Mouse (Mus musculus): ENCODE results near the gene Gm10985.

Gene Gm10985

GRCm38 (mm10) chr3:53844786-53845185, at the start of gene Gm10985:
TSS of gene Gm10985 (plus strand) at chr3:53845086.
- DNase-seq (ENCODE audit: low spot score) = no peak

DNA sequence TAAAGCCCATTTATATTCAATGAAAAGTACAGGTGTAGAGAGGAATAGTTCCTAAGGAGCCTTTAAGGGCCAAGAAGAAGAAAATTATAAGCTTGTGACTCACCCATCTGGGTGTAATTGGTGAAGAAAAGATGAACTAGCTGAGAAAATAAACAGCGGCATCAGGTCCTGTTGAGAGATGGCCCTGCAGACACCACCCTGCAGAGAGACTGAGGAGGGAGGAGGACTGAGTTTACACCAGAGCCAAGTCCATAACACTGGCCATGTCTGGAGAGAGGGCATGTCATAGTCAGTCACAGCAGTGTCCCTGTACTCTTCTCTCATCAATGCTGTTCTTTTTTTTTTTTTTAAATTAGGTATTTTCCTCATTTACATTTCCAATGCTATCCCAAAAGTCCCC, 48.0 kb upstream of the Gm10985 start:
- no peak for DNase-seq (ENCODE audit: low spot score)

GRCm38 (mm10) chr3:53799671-53800070, 45.2 kb upstream of the Gm10985 start:
- no peak for DNase-seq (ENCODE audit: low spot score)

GRCm38 (mm10) chr3:53813421-53813977, 31.4 kb upstream of the Gm10985 start:
- DNase-seq (ENCODE audit: low spot score) = peak; percentile 12

GRCm38 (mm10) chr3:53834238-53834637, 10.6 kb upstream of the Gm10985 start:
- no peak for DNase-seq (ENCODE audit: low spot score)

GRCm38 (mm10) chr3:53846206-53846928, 1.5 kb downstream of the Gm10985 start:
- no peak for DNase-seq (ENCODE audit: low spot score)

GRCm38 (mm10) chr3:53847726-53848125, 2.8 kb downstream of the Gm10985 start:
- no peak for DNase-seq (ENCODE audit: low spot score)

DNA sequence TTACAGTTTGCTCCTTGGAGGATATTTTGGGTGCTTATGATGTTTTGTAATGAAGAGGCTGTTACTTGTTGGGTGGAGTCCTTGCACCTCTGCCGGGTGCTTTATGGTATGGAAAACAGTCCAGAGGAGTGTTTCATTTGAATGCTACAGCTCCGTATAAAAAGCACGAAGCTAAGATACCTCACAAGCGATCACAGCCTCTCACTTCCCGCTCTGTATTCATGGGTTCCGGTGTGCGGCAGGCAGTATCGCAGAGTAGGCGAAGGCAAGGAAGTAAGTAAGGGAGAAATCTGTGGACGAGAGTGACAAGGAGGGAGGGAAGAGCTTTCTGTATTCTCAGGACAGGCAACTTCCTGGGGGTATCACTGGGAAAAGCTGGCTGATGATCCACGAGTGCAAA, 3.4 kb downstream of the Gm10985 start:
- DNase-seq (ENCODE audit: low spot score) = no peak

DNA sequence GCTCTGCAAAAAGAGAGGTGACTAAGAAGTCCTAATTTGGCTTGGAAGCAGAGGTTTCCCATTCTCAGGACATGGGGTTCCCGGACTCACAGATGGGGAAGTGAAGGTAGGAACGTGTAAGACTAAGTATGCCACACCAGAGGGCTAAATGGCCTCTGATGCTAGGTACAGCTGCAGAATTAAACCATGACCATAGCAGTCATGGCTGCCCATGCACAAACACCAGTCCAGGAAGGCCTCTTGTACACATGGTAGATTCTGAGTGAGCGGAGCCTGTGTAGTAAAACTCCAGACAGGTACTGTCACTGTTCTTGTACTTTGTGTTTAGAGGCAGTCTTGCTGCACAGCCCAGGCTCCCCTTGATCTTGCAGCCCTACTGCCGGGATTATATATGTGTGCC, 9.4 kb downstream of the Gm10985 start:
- DNase-seq (ENCODE audit: low spot score) = no peak

DNA sequence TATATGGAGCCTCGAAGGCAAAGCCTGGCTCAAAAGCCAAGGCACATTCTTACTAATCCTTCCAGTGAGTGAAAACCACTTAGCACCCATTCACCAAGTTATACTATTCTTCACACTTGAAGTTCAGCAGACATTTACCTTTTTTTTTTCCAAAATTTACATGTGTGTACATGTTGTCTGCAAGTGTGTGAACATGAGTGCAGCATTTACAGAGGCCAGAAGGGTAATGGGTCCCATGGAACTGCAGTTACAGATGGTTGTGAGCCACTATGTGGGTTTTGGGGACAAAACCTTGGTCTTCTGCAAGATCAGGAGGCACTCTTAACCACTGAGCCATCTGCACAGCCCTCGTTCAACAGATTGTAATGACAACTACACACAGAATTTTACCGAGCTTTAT, 9.9 kb downstream of the Gm10985 start:
- DNase-seq (ENCODE audit: low spot score) = no peak

- DNase-seq (ENCODE audit: low spot score) = peak; percentile 98
Measured at GRCm38 (mm10) chr3:53863383-53864220, 18.7 kb downstream of the Gm10985 start, which contains the start of gene Ufm1. TSS of gene Ufm1 (minus strand) at chr3:53863830.

DNA sequence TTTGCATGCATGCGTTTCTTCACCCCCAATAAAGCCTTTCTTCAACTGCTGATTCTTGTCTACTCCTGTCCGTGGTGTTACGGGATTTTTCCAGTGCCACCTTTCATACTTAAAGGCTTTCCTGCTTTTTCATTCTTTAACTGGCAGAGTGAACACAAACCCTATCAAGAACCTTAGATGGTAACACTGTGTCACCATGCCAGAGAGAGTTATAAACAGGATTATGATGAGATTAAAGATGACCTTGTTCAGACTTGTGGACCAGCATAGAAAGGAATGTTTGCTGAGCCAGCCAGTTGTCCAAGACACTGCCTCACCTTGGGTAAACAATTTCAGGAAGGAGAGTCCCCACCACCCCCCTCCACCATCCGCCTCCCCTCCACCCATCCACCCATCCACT, 23.3 kb downstream of the Gm10985 start:
- DNase-seq (ENCODE audit: low spot score) = no peak

GRCm38 (mm10) chr3:53869263-53869662, 24.4 kb downstream of the Gm10985 start:
- DNase-seq (ENCODE audit: low spot score) = no peak

DNA sequence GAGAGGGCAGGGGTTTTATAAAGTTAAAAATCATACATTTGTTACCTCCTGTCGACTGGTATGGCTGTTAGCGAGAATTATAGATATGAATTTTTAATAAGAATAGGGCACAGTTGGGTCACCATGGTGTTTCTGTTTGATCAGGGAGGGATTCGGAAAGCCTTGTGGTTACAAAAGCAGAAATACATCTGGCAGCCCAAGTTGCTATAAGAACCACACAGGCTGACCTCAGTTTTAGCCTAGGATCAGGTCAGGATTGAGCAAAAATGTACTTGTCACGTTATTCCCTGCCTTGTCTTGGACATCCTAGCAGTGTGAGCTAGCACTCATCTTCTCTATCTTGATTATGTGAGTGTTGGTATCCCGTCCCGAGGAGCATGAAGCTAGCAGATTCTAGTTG, 25.6 kb downstream of the Gm10985 start:
- no peak for DNase-seq (ENCODE audit: low spot score)

- DNase-seq (ENCODE audit: low spot score) = no peak
Measured at GRCm38 (mm10) chr3:53871596-53871995, 26.7 kb downstream of the Gm10985 start.

DNA sequence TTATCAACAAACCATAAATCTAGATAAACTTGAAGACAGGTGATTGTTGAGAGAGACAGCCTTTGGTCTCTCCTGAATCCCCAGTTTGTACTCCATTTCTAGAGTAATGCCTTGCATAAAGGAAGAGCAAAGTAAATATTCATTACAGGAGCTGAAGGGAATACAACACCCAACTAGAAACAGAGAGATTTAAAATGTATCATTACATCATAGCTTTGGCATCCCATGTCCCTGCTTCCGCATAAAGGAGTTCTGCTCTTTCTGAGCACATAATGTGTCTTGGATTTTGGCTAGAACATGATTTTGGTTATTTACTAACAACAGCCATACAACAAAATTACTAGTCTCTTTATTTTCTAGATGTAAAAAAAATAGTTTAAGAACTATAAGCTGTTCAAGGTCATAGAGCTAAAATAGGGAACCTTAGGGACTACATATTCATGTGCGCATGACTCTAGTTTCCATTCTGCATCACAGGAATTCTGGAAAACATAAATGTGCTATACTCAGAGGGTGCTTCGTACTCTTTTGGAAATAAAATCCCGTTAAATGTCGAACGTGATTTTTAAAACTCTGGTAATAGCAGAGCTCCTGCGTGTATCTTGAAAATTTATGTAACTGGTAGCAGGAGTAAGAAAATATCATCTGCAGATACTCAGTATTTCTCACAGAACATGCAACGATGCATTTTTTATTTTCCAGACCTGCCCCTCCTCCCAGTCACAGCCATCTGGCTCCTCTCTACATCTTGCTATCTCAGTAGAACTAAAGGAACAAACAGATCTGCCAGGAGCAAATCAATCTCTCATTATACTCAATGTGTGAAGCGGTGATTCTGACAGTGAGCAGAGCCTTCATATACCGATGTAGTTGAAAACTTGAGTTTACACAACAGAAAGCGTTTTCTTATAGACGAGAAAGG, 46.0 kb downstream of the Gm10985 start:
- DNase-seq (ENCODE audit: low spot score) = no peak

All from embryo, embryonic 10 days (tissue).